Mouse (Mus musculus) liver, adult 2 months (tissue): ENCODE data around the gene Gm28230.

Experiments
- CTCF ChIP-seq: fragments of 200-500 bp; IDR thresholded peaks from 2 replicates; pipeline ENCODE4 v1.5.1; 2011; ENCODE audit warnings: low read depth, low read length, control low read depth
- POLR2A ChIP-seq: fragments of 200-500 bp; IDR thresholded peaks from 2 replicates; pipeline ENCODE4 v1.6.1; 2011; ENCODE audit warnings: low read length, control low read depth; ENCODE audit not compliant: insufficient read depth; ENCODE audit errors: extremely low read depth

- TF ChIP-seq CTCF (no peak), POLR2A (no peak)
These were observed 23.7 kb upstream of the Gm28230 start for GRCm38 (mm10) chr2:74702820-74703219.
